In genomic region chr17:51777813-51778212, GRCm38 (mm10) we compare ENCODE assay signal across 10 mouse cellular contexts. TPM values are rescaled to one million over a fixed set of nuclear protein-coding genes. Genes with fewer than 3 reads are reported as not detected.
DNase-seq lines count a peak whose midpoint lies in the region; ATAC-seq and TF ChIP-seq lines count a peak whose summit lies in the region.
"Had no signal": no experiment of that assay in that cellular context is flagged by ENCODE, and none has a peak within 500 bp of the region (broad histone marks: within the 10 kb centered on the region; RNA-seq: fewer than 3 reads in every experiment).

No protein-coding gene starts in this region.

- H3K9me3 ChIP-seq in forebrain, embryonic 15.5 days: no peaks in the 10 kb centered on the region
- no peaks in the 10 kb centered on the region for H3K9me3 ChIP-seq in forebrain, embryonic 10.5 days
- no peaks in the 10 kb centered on the region for H3K9me3 ChIP-seq in liver, embryonic 14.5 days (ENCODE audit: control insufficient read depth, low read length)
- H3K9me3 ChIP-seq in liver, embryonic 11.5 days (ENCODE audit: control insufficient read depth, low read length): no peaks in the 10 kb centered on the region
- H3K9me3 ChIP-seq: heart, embryonic 15.5 days had no signal

- WGBS in forebrain, embryonic 15.5 days: 81% methylated on average over 1 of the region's 1 CpGs
- 97% methylated on average over 1 of the region's 1 CpGs for WGBS in forebrain, embryonic 10.5 days
- WGBS in liver, embryonic 14.5 days (ENCODE audit: insufficient replicate concordance): 61% methylated on average over 1 of the region's 1 CpGs
- 67% methylated on average over 1 of the region's 1 CpGs for WGBS in liver, embryonic 11.5 days

- no peaks in the 10 kb centered on the region for H3K27me3 ChIP-seq in forebrain, embryonic 15.5 days
- H3K27me3 ChIP-seq in forebrain, embryonic 10.5 days (ENCODE audit: poor library complexity, severe bottlenecking): no peaks in the 10 kb centered on the region
- H3K27me3 ChIP-seq in liver, embryonic 14.5 days (ENCODE audit: control insufficient read depth, insufficient read depth, low read length): no peaks in the 10 kb centered on the region
- H3K27me3 ChIP-seq in liver, embryonic 11.5 days (replicated peaks; ENCODE audit: control insufficient read depth, insufficient read depth, low read length): no peaks in the 10 kb centered on the region
- H3K27me3 ChIP-seq: heart, embryonic 15.5 days; megakaryocyte, embryonic 14.5 days had no signal

- TF ChIP-seq CTCF in liver, embryonic 14.5 days (IDR thresholded peaks at IDR 0.05; ENCODE audit: low read depth): peak; percentile 19; the same call in 1 of the 2 replicates

- H3K9ac ChIP-seq in forebrain, embryonic 15.5 days (replicated peaks): no peak overlapping the region
- H3K9ac ChIP-seq in liver, embryonic 14.5 days (replicated peaks): no peak overlapping the region
- no peak overlapping the region for H3K9ac ChIP-seq in liver, embryonic 11.5 days (ENCODE audit: low read depth, low read length)
- H3K9ac ChIP-seq: heart, embryonic 15.5 days had no signal

- 0 out of 2 replicates have a peak, but pooled peaks have one; percentile 32 for ATAC-seq in forebrain, embryonic 15.5 days (replicated peaks)
- no peak for ATAC-seq in liver, embryonic 14.5 days (ENCODE audit: insufficient read depth)
- no peak for ATAC-seq in liver, embryonic 11.5 days (replicated peaks; ENCODE audit: low FRiP score)

- peaks cover 11% of the 10 kb centered on the region for H3K4me1 ChIP-seq in forebrain, embryonic 15.5 days
- peaks cover 7% of the 10 kb centered on the region for H3K4me1 ChIP-seq in forebrain, embryonic 10.5 days
- no peaks in the 10 kb centered on the region for H3K4me1 ChIP-seq in liver, embryonic 14.5 days (replicated peaks; ENCODE audit: control insufficient read depth in 2 of 2, insufficient read depth in 2 of 2, low read length in 1 of 2)
- no peaks in the 10 kb centered on the region for H3K4me1 ChIP-seq in liver, embryonic 11.5 days (replicated peaks; ENCODE audit: control insufficient read depth, insufficient read depth, low read length)
- H3K4me1 ChIP-seq: heart, embryonic 15.5 days; megakaryocyte, embryonic 14.5 days had no signal

- H3K36me3 ChIP-seq in forebrain, embryonic 15.5 days: peaks cover 10% of the 10 kb centered on the region
- H3K36me3 ChIP-seq in forebrain, embryonic 10.5 days (replicated peaks): peaks cover 37% of the 10 kb centered on the region
- H3K36me3 ChIP-seq in liver, embryonic 14.5 days (replicated peaks; ENCODE audit: control insufficient read depth, insufficient read depth, low read depth): no peaks in the 10 kb centered on the region
- H3K36me3 ChIP-seq in liver, embryonic 11.5 days (ENCODE audit: control insufficient read depth, insufficient read depth, low read length): no peaks in the 10 kb centered on the region

- no peak overlapping the region for H3K4me3 ChIP-seq in forebrain, embryonic 15.5 days
- no peak overlapping the region for H3K4me3 ChIP-seq in forebrain, embryonic 10.5 days
- H3K4me3 ChIP-seq in liver, embryonic 14.5 days (ENCODE audit: insufficient read depth in 1 of 2, low read depth in 2 of 2, low read length in 2 of 2): no peak overlapping the region
- no peak overlapping the region for H3K4me3 ChIP-seq in liver, embryonic 11.5 days (ENCODE audit: low read depth, low read length)
- H3K4me3 ChIP-seq: heart, embryonic 15.5 days; megakaryocyte, embryonic 14.5 days had no signal

- no peak overlapping the region for H3K4me2 ChIP-seq in forebrain, embryonic 15.5 days (replicated peaks)
- H3K4me2 ChIP-seq in liver, embryonic 14.5 days (ENCODE audit: low read depth): no peak overlapping the region
- H3K4me2 ChIP-seq in liver, embryonic 11.5 days: no peak overlapping the region
- H3K4me2 ChIP-seq: heart, embryonic 15.5 days had no signal

- no peak for TF ChIP-seq EP300 in liver, embryonic 14.5 days (IDR thresholded peaks at IDR 0.05; ENCODE audit: low read depth)

- H3K27ac ChIP-seq in forebrain, embryonic 15.5 days (replicated peaks): no peak overlapping the region
- no peak overlapping the region for H3K27ac ChIP-seq in forebrain, embryonic 10.5 days
- no peak overlapping the region for H3K27ac ChIP-seq in liver, embryonic 14.5 days
- no peak overlapping the region for H3K27ac ChIP-seq in liver, embryonic 11.5 days (ENCODE audit: low read depth, low read length)
- H3K27ac ChIP-seq: heart, embryonic 15.5 days had no signal

- DNase-seq in forebrain, embryonic 10.5 days (ENCODE audit: extremely low spot score, low spot score): no peak
- no peak for DNase-seq in liver, embryonic 14.5 days (ENCODE audit: low read depth in 3 of 3, low spot score in 3 of 3)
- DNase-seq in liver, embryonic 11.5 days (ENCODE audit: low spot score): no peak
- peak; percentile 57 for DNase-seq in NIH3T3 (ENCODE audit: low read depth)
- DNase-seq in lung, postnatal 14 days: peak; percentile 24
- no peak for DNase-seq in cerebellum, adult 9-11 months
- DNase-seq in layer of hippocampus, adult 9-11 months: no peak

RNA-seq across cellular contexts. Expression of gene Satb1, which starts 55.3 kb away (rescaled TPM):
- 40.1 and 47.2 TPM in 2 replicates for polyA plus RNA-seq in forebrain, embryonic 15.5 days (2015; fragmentation: Nextera tagmentation; extraction: Ambion mirVana)
- polyA plus RNA-seq in forebrain, embryonic 10.5 days (2016; fragmentation: Nextera tagmentation; extraction: Ambion mirVana): 17.9 and 19.7 TPM in 2 replicates
- polyA plus RNA-seq in liver, embryonic 14.5 days (2012; rRNA removed): 0.68 and 0.96 TPM in 2 replicates
- 0.74 and 1.2 TPM in 2 replicates for polyA plus RNA-seq in liver, embryonic 14.5 days (2014; fragmentation: Nextera tagmentation; extraction: Ambion mirVana)
- 3.9 and 4.0 TPM in 2 replicates for polyA plus RNA-seq in liver, embryonic 11.5 days (2014; fragmentation: Nextera tagmentation; extraction: Ambion mirVana)

Comparison
In these comparisons a context has a peak if more than half of its experiments do, and no peak if none do; other contexts are left out.
1. DNase-seq: peak in NIH3T3 (single experiment) and lung, postnatal 14 days (single experiment); none in forebrain, embryonic 10.5 days (single experiment), liver, embryonic 14.5 days (0 of 3), liver, embryonic 11.5 days (single experiment), cerebellum, adult 9-11 months (single experiment) and layer of hippocampus, adult 9-11 months (single experiment).